Mouse (Mus musculus) olfactory bulb, adult 2 months (tissue): Measurements from ENCODE around the gene Tbx1.

ENCODE experiments used
- CTCF ChIP-seq: fragments of 200-500 bp; IDR thresholded peaks from 2 replicates; pipeline ENCODE4 v1.5.1; 2012; ENCODE audit warnings: low read depth, mild to moderate bottlenecking, low read length, moderate library complexity; ENCODE audit not compliant: insufficient read depth
- POLR2A ChIP-seq: fragments of 200-500 bp; IDR thresholded peaks from 2 replicates; pipeline ENCODE4 v1.6.1; 2012; ENCODE audit warnings: mild to moderate bottlenecking, low read depth, low read length, moderate library complexity; ENCODE audit not compliant: insufficient read depth

DNA sequence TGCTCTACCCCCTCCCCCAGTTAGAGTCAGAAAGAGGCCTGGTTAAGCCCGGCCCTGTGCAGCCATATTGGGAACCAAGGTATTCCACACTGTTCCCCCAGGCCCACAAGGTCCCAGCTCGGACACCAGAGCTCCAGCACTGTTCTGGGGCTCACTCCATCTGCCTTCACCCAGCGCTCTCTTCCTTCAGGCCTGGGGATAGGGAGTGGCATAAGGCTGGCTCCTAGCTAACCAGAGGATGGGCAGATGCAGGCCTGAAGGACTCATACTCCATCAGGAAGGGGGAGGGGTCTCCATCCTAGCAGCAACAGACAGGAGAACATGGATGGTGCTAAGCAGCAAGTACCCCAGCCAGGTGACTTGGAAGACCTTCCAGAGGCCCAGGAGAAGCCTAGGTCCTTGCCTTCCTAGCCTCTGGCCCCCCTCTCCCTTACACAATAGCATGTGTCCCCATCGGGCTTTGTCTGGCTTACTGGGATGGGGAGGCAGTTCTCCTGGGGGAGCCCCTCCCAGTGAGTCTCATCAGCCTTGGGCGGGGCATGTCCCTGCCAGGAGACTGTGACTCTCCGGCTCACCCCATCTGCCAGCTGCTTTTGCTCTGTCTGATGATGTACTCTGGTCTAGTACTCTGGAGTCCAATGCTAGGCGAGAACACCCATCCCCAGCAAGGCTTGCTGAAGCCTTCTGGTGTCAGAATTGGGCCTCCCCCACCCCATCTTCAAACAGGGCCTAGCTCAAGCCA, 37.9 kb upstream of the Tbx1 start:
- no peak for TF ChIP-seq POLR2A
- no peak for TF ChIP-seq CTCF
